Mouse (Mus musculus) urinary bladder, adult 18-20 months (tissue): ENCODE data around the gene Mroh7.

Experiments
- DNase-seq, 2 experiments: peaks; one replicate each; pipeline ENCODE4 v3.0.0; 2022; ENCODE audit warnings: low spot score in 2 of 2, mixed read lengths in 2 of 2

Gene Mroh7

DNA sequence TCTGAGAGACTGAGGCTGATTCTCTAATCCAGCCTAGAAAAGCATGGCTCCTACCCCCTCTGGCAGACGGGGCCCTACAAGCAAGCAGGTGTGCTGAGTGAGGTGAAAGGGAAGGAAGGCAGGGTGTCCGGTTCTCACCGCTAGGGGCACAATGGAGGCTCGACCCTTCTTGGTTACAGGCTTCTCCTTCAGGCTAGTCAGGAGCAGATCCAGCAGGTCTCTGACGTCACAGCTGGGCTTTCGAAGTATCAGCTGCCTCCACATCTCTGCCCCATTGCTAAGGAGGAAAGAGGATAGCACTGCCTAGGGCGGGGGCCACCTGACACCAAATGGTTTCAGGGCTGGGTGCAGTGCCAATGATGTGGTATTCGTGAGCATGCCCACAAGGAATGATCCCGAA is 30.7 kb downstream of the Mroh7 start:
- peak in 1 of 2 experiments; percentile 11 for DNase-seq

DNA sequence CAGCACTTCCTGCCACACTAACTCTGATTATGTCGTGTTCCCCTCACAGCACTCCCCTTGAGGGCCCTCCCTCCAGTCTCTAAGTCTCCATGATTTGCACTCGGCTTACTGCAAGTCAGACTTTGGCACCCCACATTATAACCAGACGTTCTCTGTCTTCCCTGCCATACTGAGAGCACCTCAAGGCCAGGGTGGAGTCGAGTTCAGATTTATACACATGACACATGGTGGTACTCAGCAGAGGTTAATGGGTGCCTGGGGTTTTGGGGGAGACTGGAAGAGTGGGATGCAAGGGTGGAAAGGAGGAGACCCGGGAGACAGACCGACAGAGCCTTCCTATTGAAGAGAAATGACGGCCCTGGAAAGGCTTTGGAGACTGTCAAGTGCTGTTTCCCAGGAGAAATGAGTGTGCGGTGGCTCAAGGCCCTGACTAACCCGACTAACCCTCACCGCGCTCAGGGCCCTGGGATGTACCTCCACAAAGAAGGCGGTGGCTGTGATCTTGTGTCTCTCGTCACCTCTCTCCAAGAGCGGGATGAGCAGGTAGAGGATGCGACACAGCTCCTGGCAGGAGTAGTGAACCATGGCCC is 36.8 kb downstream of the Mroh7 start:
- DNase-seq: no peak

DNA sequence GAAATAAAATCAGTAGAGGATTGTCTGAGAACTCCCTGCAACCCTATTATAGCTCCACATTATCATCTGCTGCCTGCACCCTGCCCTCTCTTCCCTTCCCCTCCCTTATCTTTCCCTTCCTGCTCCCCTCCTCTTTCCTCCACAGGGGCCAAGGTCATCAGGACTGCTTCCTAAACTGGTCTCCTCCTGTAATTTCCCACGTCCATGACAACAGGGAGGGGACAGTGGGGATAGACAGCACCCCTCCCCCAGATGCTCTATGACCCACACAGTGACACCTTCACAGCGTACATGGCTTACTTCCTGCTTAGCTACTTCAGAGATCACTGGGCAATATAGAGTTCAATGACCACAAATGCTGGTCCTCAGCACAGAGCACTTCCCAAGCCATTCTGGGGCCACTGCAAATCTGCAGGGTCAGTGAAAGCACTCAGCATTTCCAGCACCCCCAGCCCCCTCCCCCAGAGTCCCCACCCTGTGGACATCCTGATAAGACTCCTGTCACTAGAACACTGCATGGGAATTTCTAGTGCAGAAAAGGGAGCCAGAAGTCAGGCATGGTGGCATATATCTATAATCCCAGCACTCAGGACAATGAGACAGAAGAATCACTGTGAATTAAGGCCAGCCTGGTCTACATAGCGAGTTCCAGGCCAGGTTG is 42.0 kb downstream of the Mroh7 start:
- DNase-seq: no peak

DNA sequence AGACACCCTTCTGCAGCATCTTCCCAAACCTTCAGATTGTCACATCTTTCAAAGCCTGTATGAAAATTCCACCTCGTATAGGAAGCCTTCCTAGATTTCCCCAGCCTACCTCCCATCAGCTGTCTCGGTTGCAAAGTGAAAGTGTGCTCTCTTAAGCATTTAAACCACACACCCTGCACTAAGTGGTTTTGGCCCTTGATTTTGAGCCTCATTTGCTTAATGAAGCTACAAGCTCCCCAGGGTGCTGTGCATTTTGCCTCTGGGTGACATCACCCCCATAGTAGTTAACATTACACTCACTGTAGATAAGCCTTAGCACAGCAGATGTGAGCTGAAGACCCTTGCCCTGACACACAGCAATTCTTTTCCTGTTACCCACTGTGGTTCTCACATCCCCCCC is 49.8 kb downstream of the Mroh7 start:
- no peak for DNase-seq

DNA sequence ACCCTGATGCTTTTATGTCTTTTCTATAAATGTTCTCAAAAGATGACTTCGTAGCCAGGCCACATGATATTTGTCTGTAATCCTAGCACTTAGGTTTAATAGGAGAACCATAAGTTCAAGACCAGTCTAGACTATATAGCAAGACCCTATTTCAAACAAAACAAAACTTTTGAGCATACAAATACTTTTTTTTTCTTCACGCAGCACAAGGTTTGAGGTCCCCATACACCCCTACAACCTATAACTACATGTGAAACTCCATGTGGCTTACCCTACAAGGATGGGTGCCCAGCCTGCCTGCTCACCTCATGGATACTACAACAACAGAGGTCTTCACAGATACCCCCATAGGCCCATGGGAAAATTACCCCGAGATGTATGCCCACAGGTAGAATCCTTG is 51.6 kb downstream of the Mroh7 start:
- no peak for DNase-seq

DNA sequence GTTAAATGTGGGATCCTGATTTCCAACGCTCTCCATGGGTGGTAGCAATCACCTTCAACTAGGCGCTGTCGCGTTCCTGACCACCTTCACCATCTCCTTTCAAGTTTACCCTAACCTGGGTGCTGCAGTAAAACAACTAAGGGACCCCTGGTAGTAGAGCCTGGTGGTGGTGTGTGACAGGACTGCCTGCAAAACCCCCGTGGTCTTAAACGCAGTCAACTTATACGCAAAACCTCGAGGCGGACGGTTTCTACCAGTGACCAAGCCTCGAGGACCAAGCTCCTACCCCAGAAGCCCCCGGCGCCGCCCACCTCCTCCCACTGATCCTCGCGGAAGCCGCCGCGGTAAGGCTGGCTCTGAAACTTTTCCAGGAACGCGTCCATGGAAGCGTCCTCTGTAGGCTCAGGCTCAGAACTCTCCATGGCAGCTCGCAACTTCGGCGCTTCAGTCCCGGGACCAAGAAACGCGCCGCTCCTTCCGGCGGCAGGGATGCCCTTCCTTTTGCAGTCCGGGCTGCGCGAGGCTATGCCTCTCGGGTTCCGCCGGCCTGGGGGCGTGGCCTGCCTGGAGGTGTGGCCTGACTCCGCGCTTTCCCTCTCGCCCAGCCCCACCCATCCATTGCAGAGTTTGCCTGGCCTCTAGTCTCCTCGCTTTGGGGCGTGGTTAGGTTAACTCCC is 52.1 kb downstream of the Mroh7 start, which contains the start of gene Ttc4:
Gene Ttc4 (minus strand): TSS at position 503 of the 677 bp plus-strand sequence.
- DNase-seq: peak; percentile 84 to 90

DNA sequence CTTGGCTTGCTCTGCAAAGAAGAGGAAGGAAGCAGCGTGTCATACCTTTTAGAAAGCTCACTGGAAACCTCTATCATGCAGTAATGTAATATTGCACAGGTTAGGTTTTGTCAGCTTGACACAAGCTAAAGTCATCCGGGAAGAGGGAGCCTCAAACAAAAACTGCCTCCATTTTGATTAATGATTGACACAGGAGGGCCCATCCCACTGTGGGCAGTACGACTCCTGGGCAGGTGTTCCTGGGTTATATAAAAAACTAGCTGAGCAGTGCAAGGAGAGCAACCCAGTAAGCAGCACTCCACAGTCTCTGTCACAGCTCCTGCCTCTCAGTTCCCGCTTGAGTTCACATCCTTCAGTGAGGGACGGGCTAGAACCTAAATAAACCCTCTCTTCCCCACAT is 54.0 kb downstream of the Mroh7 start:
- no peak for DNase-seq

DNA sequence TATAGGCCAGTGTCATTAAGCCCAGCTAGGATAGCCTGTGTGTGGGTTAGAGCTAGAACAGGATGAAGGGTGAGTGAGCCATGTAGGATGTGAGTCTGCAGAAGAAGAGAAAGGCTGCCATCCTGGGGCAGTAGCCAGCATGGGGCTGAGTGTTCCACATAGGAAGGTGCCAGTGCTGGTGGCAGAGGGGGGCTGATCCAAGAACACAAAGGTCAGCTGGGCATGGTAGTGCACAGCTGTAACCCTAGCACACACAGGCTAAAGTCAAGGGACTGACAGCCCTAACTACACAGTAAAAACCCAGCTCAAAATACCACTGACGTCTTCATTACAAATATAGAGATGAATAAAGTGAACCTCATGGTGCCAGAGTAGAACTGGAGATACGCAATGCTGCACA is 64.2 kb downstream of the Mroh7 start:
- no peak for DNase-seq

DNA sequence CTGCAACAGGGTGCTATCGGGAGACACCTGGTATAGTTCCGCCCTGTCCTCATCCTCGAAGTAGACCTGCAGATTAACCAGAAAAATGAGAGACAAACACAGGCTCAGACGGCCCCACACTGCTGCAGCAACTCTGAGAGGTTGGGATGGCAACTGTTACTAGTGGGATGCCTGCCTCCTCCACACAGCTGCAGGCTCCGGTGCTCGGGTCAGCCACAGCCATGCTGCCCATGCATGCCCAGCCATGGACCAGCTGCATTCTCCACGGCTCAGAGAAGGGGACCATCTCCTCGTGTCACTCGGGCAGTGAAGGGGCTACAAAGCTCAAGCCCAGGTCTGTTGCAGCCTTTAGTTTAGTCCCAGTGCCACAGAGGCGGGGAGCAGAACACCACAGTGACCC is 65.1 kb downstream of the Mroh7 start:
- no peak for DNase-seq

DNA sequence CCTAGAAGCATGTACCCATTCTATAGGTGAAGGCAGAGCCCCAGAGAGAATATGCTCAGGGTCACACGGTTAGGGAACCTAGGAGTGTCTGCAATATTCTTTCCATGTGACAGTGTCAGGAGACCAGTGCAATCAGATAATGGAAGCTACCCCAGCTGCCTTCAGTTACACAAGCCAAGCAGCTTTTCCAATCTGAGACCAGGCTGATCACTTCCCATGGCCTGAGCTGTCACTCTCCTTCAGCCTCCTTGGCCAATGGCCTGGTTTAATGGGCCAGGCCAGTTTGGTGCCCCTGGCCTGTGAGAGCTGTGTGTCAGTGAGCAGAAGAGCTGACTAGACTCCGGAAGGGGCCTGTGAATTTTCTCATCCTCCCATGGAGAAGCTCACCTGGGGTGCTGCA is 65.5 kb downstream of the Mroh7 start:
- DNase-seq: no peak

DNA sequence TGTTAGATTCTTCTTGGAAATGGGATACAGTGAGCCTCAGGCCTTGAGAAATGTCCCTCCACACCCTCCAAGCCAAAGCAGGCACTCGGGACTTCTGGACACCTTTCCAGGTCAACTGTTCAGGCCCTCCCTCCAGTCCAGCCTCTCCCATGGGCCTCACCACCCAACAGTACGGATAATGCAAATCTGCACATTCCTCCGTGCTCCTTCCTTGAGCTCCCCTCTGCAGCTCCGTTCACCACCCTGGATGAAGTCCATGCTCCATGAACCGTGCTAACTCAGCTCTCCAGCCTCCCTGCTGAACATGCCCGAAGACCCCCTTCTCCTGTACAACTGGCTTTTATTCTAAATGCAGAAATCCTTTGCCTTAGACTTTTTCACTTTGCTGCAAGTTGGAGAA is 66.0 kb downstream of the Mroh7 start:
- no peak for DNase-seq

DNA sequence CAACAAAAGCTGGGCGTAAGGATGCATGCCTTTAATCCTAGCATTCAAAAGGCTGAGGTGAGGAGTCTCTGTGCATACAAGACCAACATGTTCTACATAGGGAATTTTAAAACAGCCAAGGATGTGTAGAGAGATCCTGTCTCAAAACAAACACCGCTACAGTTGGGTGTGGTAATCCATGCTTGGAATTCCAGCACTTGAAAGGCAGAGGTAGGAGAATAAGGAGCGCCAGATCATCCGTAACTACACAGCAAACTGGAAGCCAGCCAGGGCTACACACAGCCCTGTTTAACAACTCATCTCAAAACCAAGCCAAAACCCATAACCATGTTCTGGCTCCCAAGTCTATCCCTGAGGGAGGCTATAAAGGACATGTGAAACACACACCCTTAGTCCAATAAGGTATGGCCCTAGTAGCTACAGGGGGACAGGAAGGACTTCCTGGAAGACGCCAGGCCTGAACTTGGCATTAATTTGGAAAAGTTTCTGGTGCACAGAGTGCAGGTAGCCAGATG is 66.7 kb downstream of the Mroh7 start:
- no peak for DNase-seq

DNA sequence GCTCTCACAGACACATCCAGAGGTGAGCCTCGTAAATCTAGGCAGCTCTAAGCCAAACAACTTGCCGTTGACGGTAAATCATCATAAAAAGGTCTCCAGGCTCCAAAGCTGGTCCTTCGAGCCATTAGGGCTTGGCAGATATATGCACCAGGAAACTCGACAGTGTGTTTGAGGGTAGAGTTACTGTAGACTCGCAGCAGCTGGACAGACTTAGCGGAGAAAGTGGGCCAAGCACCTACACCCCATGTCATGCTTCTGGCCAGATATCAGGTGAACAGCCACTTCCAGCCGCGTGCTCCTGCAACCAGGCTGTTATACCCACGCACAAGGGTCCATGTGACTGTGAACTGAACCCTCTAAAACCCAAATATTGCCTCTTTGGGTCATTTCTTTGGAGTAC is 75.0 kb downstream of the Mroh7 start:
- no peak for DNase-seq

DNA sequence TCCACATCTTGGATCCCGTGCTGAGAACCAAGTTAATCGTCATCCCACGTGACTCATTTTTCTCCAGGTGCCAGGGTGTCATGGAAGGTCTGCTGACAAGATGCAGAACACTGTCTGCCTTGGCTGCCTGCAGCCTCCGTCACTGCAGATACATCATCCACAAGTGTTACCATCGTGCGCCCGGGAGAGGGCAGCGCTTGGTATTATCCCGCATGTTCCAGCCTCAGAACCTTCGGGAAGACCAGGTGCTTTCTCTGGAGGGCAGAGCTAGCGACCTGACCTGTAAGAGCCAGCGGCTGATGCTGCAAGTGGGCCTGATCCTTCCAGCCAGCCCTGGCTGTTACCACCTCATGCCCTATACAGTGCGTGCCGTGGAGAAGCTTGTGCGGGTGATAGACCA is 77.7 kb downstream of the Mroh7 start:
- DNase-seq: no peak

DNA sequence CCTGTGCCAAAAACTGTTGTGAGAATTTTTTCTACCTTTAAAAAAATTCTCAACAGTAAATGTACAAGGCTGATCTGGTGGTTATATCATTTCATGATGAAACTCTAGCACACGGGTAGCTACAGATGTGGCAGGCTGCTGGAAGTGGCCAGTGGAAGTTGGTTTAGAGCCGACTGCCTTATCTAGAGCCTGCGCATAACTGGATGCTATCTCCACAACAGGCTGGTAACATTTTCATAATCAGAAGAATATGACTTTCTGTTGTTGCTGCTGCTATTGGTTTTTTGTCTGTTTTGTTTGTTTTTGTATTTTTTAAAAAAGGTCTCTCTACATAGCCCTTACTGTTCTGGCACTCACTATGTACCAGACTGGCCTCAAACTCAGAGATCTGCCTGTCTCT is 78.2 kb downstream of the Mroh7 start:
- DNase-seq: no peak

DNA sequence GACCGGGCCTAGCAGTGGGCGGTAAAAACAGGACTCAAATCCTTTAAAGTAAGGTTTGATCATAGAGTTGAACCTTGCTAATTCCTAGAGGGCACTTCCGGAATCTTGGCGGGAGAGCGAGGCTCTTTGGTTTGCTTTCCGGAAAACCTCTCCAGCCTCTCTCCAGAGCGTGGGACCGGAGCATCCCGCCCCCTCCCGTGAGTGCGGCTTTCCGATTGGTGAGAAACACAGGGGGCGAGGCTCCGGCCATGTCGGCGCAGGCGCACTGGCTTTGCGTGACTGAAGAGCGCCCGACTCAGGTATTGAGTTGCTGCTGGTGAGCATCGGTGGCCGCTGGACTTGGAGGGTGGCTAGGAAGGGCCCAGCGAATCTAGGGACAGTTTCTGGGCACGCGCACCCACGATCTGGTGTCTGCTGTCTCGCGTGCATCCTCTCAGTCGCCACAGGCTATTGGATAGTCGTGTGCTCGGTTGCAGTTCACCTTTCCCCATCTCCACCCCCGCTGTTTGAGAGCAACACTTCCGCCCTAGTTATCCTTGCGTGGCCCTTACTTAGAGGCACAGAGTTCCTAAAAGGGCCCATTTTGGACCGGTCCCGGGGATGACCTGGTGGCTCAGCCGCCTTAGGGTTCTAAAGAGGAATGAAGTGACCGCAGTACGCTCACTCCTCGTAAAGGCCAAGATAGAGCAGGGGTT is 79.7 kb downstream of the Mroh7 start, which contains the start of gene Pars2:
Gene Pars2 (plus strand): TSS at position 237 of the 695 bp plus-strand sequence.
- peak; percentile 89 to 95 for DNase-seq

DNA sequence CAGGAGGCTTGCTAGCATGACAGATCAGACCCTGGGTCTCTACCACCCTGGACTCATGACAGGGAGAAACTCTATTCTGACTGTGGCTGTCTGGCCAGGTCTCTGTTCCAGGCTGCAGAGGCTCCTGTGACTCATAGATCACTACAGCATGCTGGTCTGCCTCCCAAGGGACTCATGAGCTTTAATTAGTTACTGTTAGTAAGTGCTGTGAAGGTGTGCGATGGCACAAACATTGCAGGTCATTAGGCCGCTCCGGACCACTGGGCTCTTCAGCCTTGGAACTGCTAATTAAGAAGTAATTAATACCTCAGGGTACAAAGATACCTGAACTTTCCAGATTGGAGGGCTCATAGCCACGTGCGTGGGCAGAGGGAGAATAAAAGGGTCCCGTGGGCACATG is 83.6 kb downstream of the Mroh7 start:
- DNase-seq: no peak

DNA sequence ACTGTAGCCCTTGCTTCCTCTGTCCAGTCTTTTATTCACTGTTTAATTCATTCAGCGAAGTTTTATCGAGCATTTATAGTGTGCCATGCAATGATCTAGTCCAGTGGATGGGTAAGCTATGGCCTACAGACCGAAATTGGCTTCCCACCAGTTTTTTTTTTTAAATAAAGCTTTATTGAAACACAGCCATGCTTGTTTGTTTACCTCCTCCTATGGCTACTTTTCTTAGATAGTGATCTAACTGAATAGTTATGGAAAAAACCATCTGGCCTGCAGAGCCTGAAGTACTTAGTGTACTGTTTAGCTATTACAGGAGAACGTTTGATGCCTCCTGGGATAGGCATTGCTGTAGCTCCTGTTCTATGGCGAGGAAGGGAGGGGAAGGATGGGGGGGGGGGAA is 84.9 kb downstream of the Mroh7 start:
- no peak for DNase-seq

DNA sequence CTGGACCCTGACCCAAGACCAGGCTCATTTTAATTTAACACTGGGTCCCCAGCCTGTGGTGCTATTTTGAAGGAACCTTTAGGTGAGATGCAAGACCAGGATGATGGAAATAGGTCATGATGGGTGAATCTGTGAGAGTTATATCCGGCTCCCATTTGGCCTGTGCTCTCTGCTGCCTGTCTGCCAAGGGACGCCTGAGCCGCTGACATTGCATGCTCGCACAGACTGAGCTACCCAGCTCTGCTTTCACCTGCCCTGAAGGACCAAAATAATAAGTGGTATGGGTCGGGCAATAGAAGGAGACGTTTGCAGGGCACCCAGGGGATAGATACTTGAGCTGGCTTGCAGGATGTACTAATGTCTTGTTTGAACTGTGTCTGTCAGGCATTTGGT is 86.5 kb downstream of the Mroh7 start:
- DNase-seq: no peak

DNA sequence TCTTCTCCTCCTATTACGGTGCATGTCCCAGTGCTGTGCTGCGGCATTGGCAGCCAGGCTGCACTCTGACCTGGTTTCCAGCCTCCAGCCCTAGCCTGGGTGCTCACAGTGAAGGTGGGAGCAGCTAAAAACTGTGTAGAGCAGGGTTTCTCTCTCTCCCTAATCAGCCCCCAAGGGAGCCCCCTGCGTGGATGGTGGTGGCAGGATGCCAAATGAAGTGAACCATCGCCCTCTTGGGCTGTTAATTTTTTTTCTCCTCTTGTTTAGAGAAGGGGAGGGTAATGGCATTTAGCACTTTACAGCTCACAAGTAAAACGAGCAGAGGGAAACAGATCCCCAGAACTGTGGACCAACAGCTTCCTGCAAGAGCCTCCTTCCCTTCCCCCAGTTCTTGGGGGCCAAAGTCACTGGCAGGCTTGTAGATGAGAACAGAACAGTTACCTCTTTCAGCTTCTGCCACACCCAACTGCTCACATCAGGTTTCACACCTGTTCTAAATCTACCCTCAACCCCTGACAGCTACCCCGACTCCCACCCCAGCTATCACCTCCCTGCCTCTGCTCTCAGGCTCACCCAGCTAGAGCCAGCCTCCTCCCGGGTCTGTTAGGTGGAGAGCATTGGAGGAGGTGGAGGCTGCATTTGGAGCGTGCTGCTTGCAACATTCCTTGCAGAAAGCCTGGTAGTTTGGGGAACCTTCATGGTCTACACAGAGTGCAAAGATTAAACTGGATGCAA is 87.1 kb downstream of the Mroh7 start:
- DNase-seq: no peak

DNA sequence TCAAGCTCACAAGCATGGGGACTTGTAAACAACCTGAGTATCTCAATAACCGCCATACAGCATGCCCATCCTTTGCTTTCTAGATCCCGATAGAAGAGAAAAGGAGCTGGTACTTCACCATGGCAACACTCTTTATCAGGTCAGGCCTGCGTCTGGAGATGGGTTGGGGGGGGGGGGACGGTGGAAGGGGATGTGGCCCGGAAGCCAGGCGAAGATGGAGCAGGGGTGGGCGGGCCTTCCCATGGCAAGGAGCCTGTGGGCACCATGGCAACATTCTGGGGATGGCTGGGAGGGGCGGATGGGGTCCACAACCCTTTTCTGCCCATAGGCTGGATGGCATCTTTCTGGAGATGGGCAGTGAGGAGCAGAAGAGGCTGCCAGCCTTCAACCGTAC is 96.6 kb downstream of the Mroh7 start:
- no peak for DNase-seq
